Mouse (Mus musculus) liver, embryonic 13.5 days (tissue): Measurements from ENCODE around the gene Dnaja3. TPM values are rescaled to one million over a fixed set of nuclear protein-coding genes. Genes with fewer than 3 reads are reported as not detected.

ENCODE experiments used
- ATAC-seq: fragments of 200-750 bp; cut with Nextera tagmentation; 2 replicates; pipeline ENCODE4 v1.8.0; 2017; ENCODE audit warnings: low read depth, mild to moderate bottlenecking, moderate number of reproducible peaks, moderate library complexity
- DNase-seq: peaks from one replicate; pipeline ENCODE4 v3.0.0; 2022
- H3K27ac ChIP-seq: fragments of 300-500 bp; sonication (generic); 2 replicates; pipeline ENCODE4 v1.5.1; 2015; ENCODE audit warnings: moderate library complexity, mild to moderate bottlenecking, inconsistent platforms
- H3K27me3 ChIP-seq: fragments of 300-500 bp; sonication (generic); 2 replicates; pipeline ENCODE4 v1.6.1; 2015; ENCODE audit warnings: mild to moderate bottlenecking, inconsistent platforms
- H3K36me3 ChIP-seq: fragments of 300-500 bp; sonication (generic); 2 replicates; pipeline ENCODE4 v1.6.1; 2015; ENCODE audit warnings: mild to moderate bottlenecking, inconsistent platforms
- H3K4me1 ChIP-seq: fragments of 300-500 bp; sonication (generic); replicated peaks from 2 replicates; pipeline ENCODE4 v1.6.1; 2015; ENCODE audit warnings: inconsistent platforms
- H3K4me2 ChIP-seq: fragments of 300-500 bp; sonication (generic); 2 replicates; pipeline ENCODE4 v1.6.1; 2015; ENCODE audit warnings: inconsistent platforms, mild to moderate bottlenecking, moderate library complexity
- H3K4me3 ChIP-seq: fragments of 300-500 bp; sonication (generic); replicated peaks from 2 replicates; pipeline ENCODE4 v1.5.1; 2015; ENCODE audit warnings: mild to moderate bottlenecking, inconsistent platforms
- H3K9ac ChIP-seq: fragments of 300-500 bp; sonication (generic); 2 replicates; pipeline ENCODE4 v1.6.1; 2015; ENCODE audit warnings: mild to moderate bottlenecking, inconsistent platforms
- H3K9me3 ChIP-seq: fragments of 300-500 bp; sonication (generic); replicated peaks from 2 replicates; pipeline ENCODE4 v1.6.1; 2016; ENCODE audit warnings: inconsistent platforms
- WGBS: fragments of 180-500 bp; shearing (Covaris S2); methylation state at CpG from one replicate; pipeline ENCODE4 v1.1.7; 2015; ENCODE audit not compliant: insufficient replicate concordance; 5-methylcytosine and 5-hydroxymethylcytosine counted together
- polyA plus RNA-seq: library from polyadenylated mRNA; unstranded; fragments of >200 nt; fragmentation: Nextera tagmentation; extraction: Ambion mirVana; gene quantifications from 2 replicates; pipeline ENCODE4 v1.2.1, GENCODE M21; 2015

Gene Dnaja3
- polyA plus RNA-seq, 1 experiment from 2014 or later, result 51.8 TPM

DNA sequence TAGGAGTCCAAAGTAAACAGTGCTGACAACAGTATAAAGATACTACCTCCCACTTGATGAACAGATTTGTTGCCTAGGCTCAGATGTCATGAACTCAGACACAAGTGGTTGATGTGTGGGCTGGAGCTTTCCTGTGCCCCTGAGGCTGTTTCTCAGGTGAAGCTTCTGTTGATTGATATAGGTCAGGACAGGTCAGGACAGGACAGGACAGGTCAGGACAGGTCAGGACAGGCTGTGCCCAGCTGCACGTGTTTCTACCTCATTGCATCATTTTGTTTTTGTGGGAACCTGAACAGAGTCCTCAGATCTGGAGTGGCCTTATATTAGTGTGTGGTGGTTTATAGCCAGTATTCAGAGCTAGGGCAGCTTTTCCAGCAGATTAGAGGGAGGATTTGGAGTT, 62.9 kb downstream of the Dnaja3 start:
- Histone ChIP-seq H3K9ac (no peak overlapping the region), H3K4me3 (no peak overlapping the region), H3K4me1 (no peaks in the 10 kb centered on the region), H3K27ac (no peak overlapping the region), H3K4me2 (no peak overlapping the region), H3K9me3 (no peaks in the 10 kb centered on the region), H3K27me3 (no peaks in the 10 kb centered on the region), H3K36me3 (peaks cover 97% of the 10 kb centered on the region)
- DNase-seq (no peak), ATAC-seq (peak; percentile 66)
- 68% methylated on average over 1 of the region's 1 CpGs for WGBS

- Histone ChIP-seq H3K9ac (no peak overlapping the region), H3K4me1 (no peaks in the 10 kb centered on the region), H3K9me3 (no peaks in the 10 kb centered on the region), H3K4me2 (no peak overlapping the region), H3K36me3 (peaks cover 96% of the 10 kb centered on the region), H3K27ac (no peak overlapping the region), H3K4me3 (no peak overlapping the region), H3K27me3 (no peaks in the 10 kb centered on the region)
- DNase-seq, result no peak
- 69% methylated on average over 4 of the region's 4 CpGs for WGBS
- ATAC-seq, result no peak
Measured at GRCm38 (mm10) chr16:4705541-4705940, 65.8 kb downstream of the Dnaja3 start.

GRCm38 (mm10) chr16:4711173-4711572, 71.4 kb downstream of the Dnaja3 start:
- DNase-seq (no peak), ATAC-seq (no peak)
- H3K4me3 ChIP-seq, result no peak overlapping the region
- H3K9ac ChIP-seq, result no peak overlapping the region
- H3K36me3 ChIP-seq, result peaks cover 98% of the 10 kb centered on the region
- no peak overlapping the region for H3K4me2 ChIP-seq
- no peaks in the 10 kb centered on the region for H3K9me3 ChIP-seq
- H3K27me3 ChIP-seq, result no peaks in the 10 kb centered on the region
- no peak overlapping the region for H3K27ac ChIP-seq
- H3K4me1 ChIP-seq, result no peaks in the 10 kb centered on the region
- 92% methylated on average over 4 of the region's 4 CpGs for WGBS

- H3K9ac ChIP-seq, result no peak overlapping the region
- DNase-seq (no peak), ATAC-seq (no peak)
- H3K27me3 ChIP-seq, result no peaks in the 10 kb centered on the region
- no peak overlapping the region for H3K4me3 ChIP-seq
- H3K4me1 ChIP-seq, result peaks cover 16% of the 10 kb centered on the region
- no peaks in the 10 kb centered on the region for H3K9me3 ChIP-seq
- peaks cover 78% of the 10 kb centered on the region for H3K36me3 ChIP-seq
- WGBS, result 80% methylated on average over 17 of the region's 17 CpGs
- H3K4me2 ChIP-seq, result no peak overlapping the region
- no peak overlapping the region for H3K27ac ChIP-seq
Measured at GRCm38 (mm10) chr16:4713861-4714710, 74.3 kb downstream of the Dnaja3 start.

DNA sequence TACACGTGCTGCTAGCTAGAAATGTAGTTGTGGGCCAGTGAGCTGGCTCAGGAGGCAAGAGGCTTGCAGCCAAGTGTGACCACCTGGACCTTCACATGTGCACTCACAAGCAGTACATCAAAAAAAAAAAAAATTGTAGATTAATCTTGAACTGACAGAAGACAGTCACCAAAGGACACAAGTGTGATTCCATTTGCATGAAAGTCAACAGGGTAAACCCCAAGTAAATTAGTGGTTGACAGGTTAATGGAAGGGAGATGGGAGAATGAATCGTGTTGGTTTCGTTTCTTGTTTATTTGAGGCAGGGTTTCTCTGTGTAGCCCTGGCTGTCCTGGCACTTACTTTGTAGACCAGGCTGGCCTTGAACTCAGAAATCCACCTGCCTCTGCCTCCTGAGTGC, 78.1 kb downstream of the Dnaja3 start:
- WGBS, result 58% methylated on average over 3 of the region's 3 CpGs
- 0 out of 2 replicates have a peak overlapping the region, but pooled peaks have one; percentile 44 for H3K27ac ChIP-seq
- H3K9me3 ChIP-seq, result no peaks in the 10 kb centered on the region
- peak overlapping the region; percentile 73 for H3K4me2 ChIP-seq
- ATAC-seq, result no peak
- peaks cover 37% of the 10 kb centered on the region for H3K4me1 ChIP-seq
- no peaks in the 10 kb centered on the region for H3K27me3 ChIP-seq
- DNase-seq, result no peak
- peaks cover 41% of the 10 kb centered on the region for H3K36me3 ChIP-seq
- peak overlapping the region; percentile 75 for H3K4me3 ChIP-seq
- H3K9ac ChIP-seq, result peak overlapping the region; percentile 83

- H3K4me2 ChIP-seq, result peak within 1 kb of the TSS; percentile 73
- no peaks in the 10 kb centered on the region for H3K27me3 ChIP-seq
- peak within 1 kb of the TSS; percentile 75 for H3K4me3 ChIP-seq
- H3K4me1 ChIP-seq, result peaks cover 42% of the 10 kb centered on the region
- H3K27ac ChIP-seq, result peak within 1 kb of the TSS; percentile 70
- DNase-seq (peak; percentile 75), ATAC-seq (peak; percentile 86)
- H3K9ac ChIP-seq, result peak within 1 kb of the TSS; percentile 83
- peaks cover 30% of the 10 kb centered on the region for H3K36me3 ChIP-seq
- H3K9me3 ChIP-seq, result no peaks in the 10 kb centered on the region
- WGBS, result 9% methylated on average over 33 of the region's 33 CpGs
Measured at GRCm38 (mm10) chr16:4718753-4719518, 79.1 kb downstream of the Dnaja3 start, which contains the start of gene Nmral1. Nmral1 (minus strand) TSS chr16:4719356.

DNA sequence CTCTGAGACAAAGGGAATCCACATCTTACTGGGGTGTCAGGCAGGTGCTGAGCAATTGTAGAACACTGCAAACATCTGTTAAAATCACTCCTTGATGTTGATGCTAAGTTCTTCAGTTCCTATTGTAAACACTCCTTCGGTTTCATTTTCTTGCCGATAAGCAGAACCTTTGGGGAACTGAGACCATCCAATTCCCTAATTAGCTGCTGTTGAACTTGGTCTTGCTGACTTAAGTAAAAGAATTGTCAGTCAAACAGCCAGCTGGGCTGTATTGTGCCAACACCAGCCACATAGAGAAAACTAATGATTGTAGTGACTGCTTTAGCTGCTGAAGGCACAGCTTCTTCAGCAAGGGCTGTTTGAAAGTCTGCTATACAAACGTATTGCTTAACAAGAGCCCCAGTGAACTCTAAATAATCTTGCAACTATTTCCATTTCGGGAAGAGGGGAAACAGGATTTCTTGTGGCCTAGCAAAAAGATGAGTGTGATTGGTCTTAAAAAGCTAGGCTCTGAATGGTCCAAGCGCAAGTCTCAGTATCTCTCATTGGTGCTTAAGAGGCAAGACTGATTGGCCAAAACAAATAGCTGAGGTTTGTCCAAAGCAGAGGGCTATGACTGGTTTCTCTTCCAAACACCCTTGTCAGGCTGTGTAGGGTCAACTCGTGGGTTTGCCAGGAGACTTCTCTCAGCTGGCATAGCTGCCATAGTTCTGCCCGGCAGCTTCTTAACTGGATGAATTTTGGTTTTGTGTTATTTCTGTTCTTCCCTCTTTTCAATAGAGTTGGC, 82.5 kb downstream of the Dnaja3 start:
- Histone ChIP-seq H3K9me3 (no peaks in the 10 kb centered on the region), H3K4me2 (no peak overlapping the region), H3K4me3 (no peak overlapping the region), H3K9ac (0 out of 2 replicates have a peak overlapping the region, but pooled peaks have one; percentile 11), H3K4me1 (peaks cover 51% of the 10 kb centered on the region), H3K36me3 (no peaks in the 10 kb centered on the region), H3K27ac (peak overlapping the region; percentile 42), H3K27me3 (no peaks in the 10 kb centered on the region)
- ATAC-seq (no peak), DNase-seq (no peak)
- 58% methylated on average over 7 of the region's 7 CpGs for WGBS

GRCm38 (mm10) chr16:4722915-4723209, 83.1 kb downstream of the Dnaja3 start:
- no peak overlapping the region for H3K9ac ChIP-seq
- H3K4me1 ChIP-seq, result peaks cover 51% of the 10 kb centered on the region
- H3K27me3 ChIP-seq, result no peaks in the 10 kb centered on the region
- 29% methylated on average over 3 of the region's 3 CpGs for WGBS
- H3K27ac ChIP-seq, result peak overlapping the region; percentile 42
- no peaks in the 10 kb centered on the region for H3K9me3 ChIP-seq
- no peak overlapping the region for H3K4me2 ChIP-seq
- no peaks in the 10 kb centered on the region for H3K36me3 ChIP-seq
- DNase-seq (no peak), ATAC-seq (no peak)
- H3K4me3 ChIP-seq, result no peak overlapping the region

DNA sequence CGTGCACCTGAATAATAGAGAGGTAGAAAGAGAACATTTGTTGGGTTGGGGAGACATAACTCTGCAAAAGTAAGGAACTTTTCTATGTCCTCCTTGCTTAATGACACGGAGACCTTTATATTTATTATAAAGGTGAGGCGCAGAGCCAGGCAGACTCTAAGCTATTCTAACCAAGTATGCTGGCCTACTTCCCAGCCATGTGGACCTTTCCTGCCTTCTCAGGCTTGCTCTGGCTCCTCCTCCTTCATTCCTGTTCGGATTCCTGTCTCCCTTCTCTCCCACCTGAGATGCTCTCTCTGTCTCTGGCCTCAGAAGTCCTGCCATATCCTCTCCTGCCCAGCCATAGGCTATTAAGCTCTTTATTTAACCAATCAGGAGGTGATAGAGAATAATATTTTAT, 85.5 kb downstream of the Dnaja3 start:
- DNase-seq, result no peak
- Histone ChIP-seq H3K4me2 (no peak overlapping the region), H3K27me3 (no peaks in the 10 kb centered on the region), H3K4me3 (no peak overlapping the region), H3K36me3 (no peaks in the 10 kb centered on the region), H3K9me3 (no peaks in the 10 kb centered on the region), H3K27ac (no peak overlapping the region), H3K4me1 (peaks cover 58% of the 10 kb centered on the region), H3K9ac (0 out of 2 replicates have a peak overlapping the region, but pooled peaks have one; percentile 1)
- no peak for ATAC-seq
- 79% methylated on average over 4 of the region's 4 CpGs for WGBS

- Histone ChIP-seq H3K4me3 (peak within 1 kb of the TSS; percentile 81), H3K9me3 (no peaks in the 10 kb centered on the region), H3K4me2 (peak within 1 kb of the TSS; percentile 91), H3K4me1 (peaks cover 58% of the 10 kb centered on the region), H3K27me3 (no peaks in the 10 kb centered on the region), H3K36me3 (no peaks in the 10 kb centered on the region), H3K9ac (peak within 1 kb of the TSS; percentile 88), H3K27ac (peak within 1 kb of the TSS; percentile 77)
- ATAC-seq (peak; percentile 93), DNase-seq (peak; percentile 94)
- WGBS, result 5% methylated on average over 35 of the region's 35 CpGs
Measured at GRCm38 (mm10) chr16:4725780-4726527, 86.2 kb downstream of the Dnaja3 start, which contains the start of gene Hmox2. Hmox2 (plus strand) TSS chr16:4726361.
